Mouse (Mus musculus) bone marrow, adult 2 months (tissue): ENCODE measurements around the gene Zdhhc9. TPM values are rescaled to one million over a fixed set of nuclear protein-coding genes. Genes with fewer than 3 reads are reported as not detected.

Experiments used
- H3K27ac ChIP-seq: fragments of 200-500 bp; 2 replicates; pipeline ENCODE4 v1.5.1; 2012; ENCODE audit warnings: low read depth, mild to moderate bottlenecking, control low read depth, inconsistent platforms, low read length; ENCODE audit not compliant: control insufficient read depth, poor library complexity, insufficient read depth
- H3K4me1 ChIP-seq: fragments of 200-500 bp; 2 replicates; pipeline ENCODE4 v1.6.1; 2011; ENCODE audit warnings: low read length; ENCODE audit not compliant: control insufficient read depth, insufficient read depth
- H3K4me3 ChIP-seq: fragments of 200-500 bp; replicated peaks from 2 replicates; pipeline ENCODE3; 2011; ENCODE audit warnings: mild to moderate bottlenecking, low read depth, low read length, control low read depth; ENCODE audit not compliant: control insufficient read depth
- CTCF ChIP-seq: fragments of 200-500 bp; IDR thresholded peaks from 2 replicates; pipeline ENCODE4 v1.5.1; 2011; ENCODE audit warnings: low read length, control low read depth; ENCODE audit not compliant: control insufficient read depth, insufficient read depth
- POLR2A ChIP-seq: fragments of 200-500 bp; IDR thresholded peaks from 2 replicates; pipeline ENCODE4 v1.6.1; 2011; ENCODE audit warnings: low read depth, mild to moderate bottlenecking, control low read depth, low read length, borderline replicate concordance; ENCODE audit not compliant: control insufficient read depth
- WGBS: fragments of 180-500 bp; shearing (Covaris S2); methylation state at CpG from one replicate; pipeline ENCODE4 v1.1.7; 2018; 5-methylcytosine and 5-hydroxymethylcytosine counted together
- polyA plus RNA-seq: library from polyadenylated mRNA; stranded (reverse); fragments of >200 nt; gene quantifications from 2 replicates; pipeline ENCODE4 v1.2.4, GENCODE M21; 2011; ENCODE audit warnings: low replicate concordance; ENCODE audit not compliant: missing spikeins, insufficient read depth, insufficient read length

Gene Zdhhc9
- polyA plus RNA-seq, 1 experiment: 14.2 TPM

GRCm38 (mm10) chrX:48157396-48157795, 51.3 kb downstream of the Zdhhc9 start:
- no peak for TF ChIP-seq POLR2A
- TF ChIP-seq CTCF: no peak
- WGBS: 83% methylated on average over 8 of the region's 8 CpGs
- no peak overlapping the region for H3K4me3 ChIP-seq
- no peak overlapping the region for H3K27ac ChIP-seq
- H3K4me1 ChIP-seq: no peaks in the 10 kb centered on the region; the same call in 1 of the 2 replicates

GRCm38 (mm10) chrX:48155489-48155888, 53.2 kb downstream of the Zdhhc9 start:
- no peak for TF ChIP-seq CTCF
- no peak for TF ChIP-seq POLR2A
- Histone ChIP-seq H3K4me3 (no peak overlapping the region), H3K4me1 (no peaks in the 10 kb centered on the region; the same call in 1 of the 2 replicates), H3K27ac (no peak overlapping the region)
- WGBS: 71% methylated on average over 6 of the region's 6 CpGs

DNA sequence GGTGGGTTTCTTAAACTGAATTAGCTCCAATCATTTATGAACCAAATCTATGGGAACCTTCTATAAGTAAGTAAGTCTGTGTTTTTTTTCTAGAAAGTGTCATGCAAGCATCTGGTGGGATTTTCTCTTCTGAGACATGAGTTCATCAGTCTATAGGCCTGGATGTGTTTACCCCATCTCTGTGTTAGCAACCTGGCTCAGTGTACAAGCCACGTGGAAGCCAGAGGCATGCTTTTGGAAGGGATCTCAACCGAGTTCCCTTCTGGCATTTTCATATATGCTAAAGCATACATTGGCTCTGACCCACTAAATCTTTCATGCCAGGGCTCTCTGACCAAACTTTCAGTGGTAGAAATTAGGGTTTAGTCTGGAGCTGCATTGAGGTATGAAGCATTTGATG, 54.7 kb downstream of the Zdhhc9 start:
- Histone ChIP-seq H3K27ac (no peak overlapping the region), H3K4me3 (no peak overlapping the region), H3K4me1 (no peaks in the 10 kb centered on the region; the same call in 1 of the 2 replicates)
- no peak for TF ChIP-seq CTCF
- TF ChIP-seq POLR2A: no peak
- 39% methylated on average over 2 of the region's 2 CpGs for WGBS

- Histone ChIP-seq H3K27ac (no peak overlapping the region), H3K4me1 (peaks cover 2% of the 10 kb centered on the region; the same call in 1 of the 2 replicates), H3K4me3 (no peak overlapping the region)
- 25% methylated on average over 2 of the region's 2 CpGs for WGBS
- TF ChIP-seq CTCF (no peak), POLR2A (no peak)
Measured at GRCm38 (mm10) chrX:48153414-48153813, 55.3 kb downstream of the Zdhhc9 start.

- WGBS: 59% methylated on average over 7 of the region's 7 CpGs
- no peak overlapping the region for H3K4me3 ChIP-seq
- no peak overlapping the region for H3K27ac ChIP-seq
- no peak for TF ChIP-seq CTCF
- no peak for TF ChIP-seq POLR2A
- peaks cover 2% of the 10 kb centered on the region; the same call in 1 of the 2 replicates for H3K4me1 ChIP-seq
Measured at GRCm38 (mm10) chrX:48152106-48152505, 56.6 kb downstream of the Zdhhc9 start.

DNA sequence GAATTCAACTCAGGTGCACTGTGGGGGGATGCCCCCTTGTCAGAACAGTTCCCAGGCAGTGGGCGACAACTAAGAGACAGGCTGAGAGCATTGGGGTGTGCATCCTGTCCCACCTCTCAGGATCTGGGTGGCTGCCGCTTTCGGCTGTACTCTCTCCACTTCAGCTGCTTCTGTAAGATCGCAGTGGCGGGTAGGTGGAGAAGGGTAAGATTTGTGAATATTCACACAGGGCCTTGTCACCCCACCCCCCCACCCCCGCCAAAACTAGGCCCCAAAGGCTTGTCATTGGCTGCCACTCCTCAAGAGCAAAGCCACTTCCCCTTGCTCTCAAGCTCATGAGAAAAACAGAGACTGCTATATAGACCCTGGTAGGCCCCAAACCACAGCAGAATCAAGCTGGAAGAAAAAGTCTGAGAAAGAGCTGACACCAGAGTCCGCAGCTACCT, 60.9 kb downstream of the Zdhhc9 start:
- TF ChIP-seq POLR2A: no peak; the same call in 1 of the 2 replicates
- no peak for TF ChIP-seq CTCF
- H3K4me1 ChIP-seq: peaks cover 9% of the 10 kb centered on the region
- H3K4me3 ChIP-seq: peak overlapping the region; percentile 90
- WGBS: 22% methylated on average over 7 of the region's 7 CpGs
- H3K27ac ChIP-seq: peak overlapping the region; percentile 93

DNA sequence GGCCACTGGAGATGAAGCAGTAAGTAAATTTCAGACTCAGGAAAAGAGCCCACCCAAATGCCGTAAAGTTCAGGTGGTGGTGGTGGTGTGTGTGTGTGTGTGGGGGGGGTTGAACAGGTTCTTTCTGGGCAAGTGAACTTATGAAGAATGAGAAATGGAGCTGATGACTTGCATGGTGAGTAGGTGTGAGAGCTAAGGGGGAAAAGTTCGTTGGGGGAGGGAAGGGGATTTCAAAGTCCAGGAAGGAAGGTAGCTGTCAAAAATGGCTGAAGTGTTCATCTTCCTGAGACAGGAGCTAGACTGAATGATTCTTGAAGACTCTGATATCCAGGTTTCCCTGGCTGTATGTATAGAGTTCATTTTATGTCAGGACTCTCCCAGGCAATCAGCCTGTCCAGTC, 61.5 kb downstream of the Zdhhc9 start:
- H3K27ac ChIP-seq: peak overlapping the region; percentile 93
- TF ChIP-seq POLR2A (no peak), CTCF (no peak)
- peak overlapping the region; percentile 90 for H3K4me3 ChIP-seq
- peaks cover 9% of the 10 kb centered on the region for H3K4me1 ChIP-seq
- 18% methylated on average over 2 of the region's 2 CpGs for WGBS

GRCm38 (mm10) chrX:48146262-48146661, 62.4 kb downstream of the Zdhhc9 start, which contains the start of gene Sash3:
Gene Sash3 (plus strand): TSS chrX:48146436.
- peak within 1 kb of the TSS; percentile 90 for H3K4me3 ChIP-seq
- peak within 1 kb of the TSS; percentile 93 for H3K27ac ChIP-seq
- peaks cover 13% of the 10 kb centered on the region for H3K4me1 ChIP-seq
- TF ChIP-seq POLR2A: peak; percentile 83; the same call in 1 of the 2 replicates
- TF ChIP-seq CTCF: no peak
- WGBS: 19% methylated on average over 4 of the region's 4 CpGs
